Mouse (Mus musculus) intestine, embryonic 15.5 days (tissue): ENCODE measurements around the gene Plekhg2. TPM values are rescaled to one million over a fixed set of nuclear protein-coding genes. Genes with fewer than 3 reads are reported as not detected.
A peak's percentile ranks its signal among the peaks of the same experiment; 100 is the strongest.

Source experiments
- ATAC-seq: fragments of 200-750 bp; cut with Nextera tagmentation; 2 replicates; pipeline ENCODE4 v1.8.0; 2017; ENCODE audit warnings: moderate TSS enrichment, moderate library complexity
- H3K27ac ChIP-seq: fragments of 300-500 bp; sonication (generic); 2 replicates; pipeline ENCODE4 v1.5.1; 2015; ENCODE audit warnings: mild to moderate bottlenecking, inconsistent platforms
- H3K27me3 ChIP-seq: fragments of 300-500 bp; sonication (generic); replicated peaks from 2 replicates; pipeline ENCODE4 v1.6.1; 2015; ENCODE audit warnings: inconsistent platforms
- H3K36me3 ChIP-seq: fragments of 300-500 bp; sonication (generic); 2 replicates; pipeline ENCODE4 v1.6.1; 2015; ENCODE audit warnings: inconsistent platforms
- H3K4me1 ChIP-seq: fragments of 300-500 bp; sonication (generic); replicated peaks from 2 replicates; pipeline ENCODE4 v1.6.1; 2015; ENCODE audit warnings: inconsistent platforms
- H3K4me2 ChIP-seq: fragments of 300-500 bp; sonication (generic); replicated peaks from 2 replicates; pipeline ENCODE4 v1.6.1; 2015; ENCODE audit warnings: mild to moderate bottlenecking, inconsistent platforms
- H3K4me3 ChIP-seq: fragments of 300-500 bp; sonication (generic); replicated peaks from 2 replicates; pipeline ENCODE4 v1.5.1; 2015; ENCODE audit warnings: inconsistent platforms
- H3K9ac ChIP-seq: fragments of 300-500 bp; sonication (generic); 2 replicates; pipeline ENCODE4 v1.6.1; 2015; ENCODE audit warnings: inconsistent platforms
- H3K9me3 ChIP-seq: fragments of 300-500 bp; sonication (generic); 2 replicates; pipeline ENCODE4 v1.6.1; 2016; ENCODE audit warnings: inconsistent platforms
- WGBS: fragments of 180-500 bp; shearing (Covaris S2); methylation state at CpG from one replicate; pipeline ENCODE4 v1.1.7; 2015; 5-methylcytosine and 5-hydroxymethylcytosine counted together
- polyA plus RNA-seq: library from polyadenylated mRNA; unstranded; fragments of >200 nt; fragmentation: Nextera tagmentation; extraction: Ambion mirVana; gene quantifications from 2 replicates; pipeline ENCODE4 v1.2.1, GENCODE M21; 2015

Plekhg2 gene
- polyA plus RNA-seq, result 40.2 and 41.7 TPM in 2 replicates

GRCm38 (mm10) chr7:28372251-28373108 lies at the start of gene Plekhg2:
TSS of gene Plekhg2 (minus strand) at chr7:28372599.
- Histone ChIP-seq H3K27me3 (no peaks in the 10 kb centered on the region), H3K9ac (peak within 1 kb of the TSS; percentile 90), H3K9me3 (no peaks in the 10 kb centered on the region), H3K4me3 (peak within 1 kb of the TSS; percentile 77), H3K4me1 (peaks cover 47% of the 10 kb centered on the region), H3K4me2 (peak within 1 kb of the TSS; percentile 81), H3K36me3 (peaks cover 16% of the 10 kb centered on the region), H3K27ac (peak within 1 kb of the TSS; percentile 94)
- peak; percentile 86 for ATAC-seq
- WGBS, result under 1% methylated on average over 63 of the region's 66 CpGs

- no peaks in the 10 kb centered on the region for H3K9me3 ChIP-seq
- H3K4me1 ChIP-seq, result no peaks in the 10 kb centered on the region
- no peak overlapping the region for H3K9ac ChIP-seq
- no peak overlapping the region for H3K4me2 ChIP-seq
- peaks cover 30% of the 10 kb centered on the region for H3K36me3 ChIP-seq
- ATAC-seq, result no peak
- H3K27me3 ChIP-seq, result no peaks in the 10 kb centered on the region
- H3K4me3 ChIP-seq, result no peak overlapping the region
- 87% methylated on average over 2 of the region's 2 CpGs for WGBS
- no peak overlapping the region for H3K27ac ChIP-seq
These were observed 47.0 kb upstream of the Plekhg2 start for GRCm38 (mm10) chr7:28419416-28419815.

- Histone ChIP-seq H3K27ac (no peak overlapping the region; the same call in 1 of the 2 replicates), H3K9ac (no peak overlapping the region), H3K4me1 (no peaks in the 10 kb centered on the region), H3K27me3 (no peaks in the 10 kb centered on the region), H3K4me3 (no peak overlapping the region), H3K4me2 (no peak overlapping the region), H3K36me3 (peaks cover 37% of the 10 kb centered on the region), H3K9me3 (no peaks in the 10 kb centered on the region)
- peak; percentile 66 for ATAC-seq
- WGBS, result 55% methylated on average over 8 of the region's 8 CpGs
These were observed 45.8 kb upstream of the Plekhg2 start for GRCm38 (mm10) chr7:28418096-28418670.

GRCm38 (mm10) chr7:28417368-28417767 lies 45.0 kb upstream of the Plekhg2 start:
- Histone ChIP-seq H3K4me3 (no peak overlapping the region), H3K36me3 (peaks cover 31% of the 10 kb centered on the region), H3K27ac (no peak overlapping the region), H3K9me3 (no peaks in the 10 kb centered on the region), H3K4me2 (no peak overlapping the region), H3K4me1 (no peaks in the 10 kb centered on the region), H3K27me3 (no peaks in the 10 kb centered on the region), H3K9ac (no peak overlapping the region)
- ATAC-seq, result no peak

- ATAC-seq, result no peak
- WGBS, result 77% methylated on average over 4 of the region's 4 CpGs
- no peak overlapping the region for H3K27ac ChIP-seq
- no peaks in the 10 kb centered on the region for H3K27me3 ChIP-seq
- peaks cover 31% of the 10 kb centered on the region for H3K36me3 ChIP-seq
- no peaks in the 10 kb centered on the region for H3K9me3 ChIP-seq
- no peak overlapping the region for H3K9ac ChIP-seq
- H3K4me1 ChIP-seq, result 0 out of 2 replicates have a peak, but pooled peaks cover 8% of the 10 kb centered on the region
- H3K4me3 ChIP-seq, result no peak overlapping the region
- H3K4me2 ChIP-seq, result no peak overlapping the region
These were observed 40.4 kb upstream of the Plekhg2 start for GRCm38 (mm10) chr7:28412826-28413225.

- Histone ChIP-seq H3K9me3 (no peaks in the 10 kb centered on the region), H3K9ac (no peak overlapping the region), H3K4me1 (0 out of 2 replicates have a peak, but pooled peaks cover 8% of the 10 kb centered on the region), H3K36me3 (peaks cover 46% of the 10 kb centered on the region), H3K4me2 (no peak overlapping the region), H3K27ac (no peak overlapping the region; the same call in 1 of the 2 replicates), H3K4me3 (no peak overlapping the region), H3K27me3 (no peaks in the 10 kb centered on the region)
- peak; percentile 67; the same call in 1 of the 2 replicates for ATAC-seq
- WGBS, result 68% methylated on average over 3 of the region's 3 CpGs
These were observed 38.6 kb upstream of the Plekhg2 start for GRCm38 (mm10) chr7:28410841-28411475.

- no peak overlapping the region for H3K4me3 ChIP-seq
- WGBS, result 81% methylated on average over 3 of the region's 3 CpGs
- ATAC-seq, result no peak
- H3K9ac ChIP-seq, result no peak overlapping the region
- no peaks in the 10 kb centered on the region for H3K27me3 ChIP-seq
- no peaks in the 10 kb centered on the region for H3K9me3 ChIP-seq
- no peak overlapping the region for H3K27ac ChIP-seq
- H3K36me3 ChIP-seq, result peaks cover 59% of the 10 kb centered on the region
- H3K4me1 ChIP-seq, result no peaks in the 10 kb centered on the region
- H3K4me2 ChIP-seq, result no peak overlapping the region
These were observed 29.5 kb upstream of the Plekhg2 start for GRCm38 (mm10) chr7:28401942-28402341.

GRCm38 (mm10) chr7:28401030-28401429 lies 28.6 kb upstream of the Plekhg2 start:
- Histone ChIP-seq H3K4me2 (no peak overlapping the region), H3K4me3 (no peak overlapping the region), H3K27ac (no peak overlapping the region), H3K4me1 (no peaks in the 10 kb centered on the region), H3K36me3 (peaks cover 59% of the 10 kb centered on the region), H3K27me3 (no peaks in the 10 kb centered on the region), H3K9ac (no peak overlapping the region), H3K9me3 (no peaks in the 10 kb centered on the region)
- WGBS, result 89% methylated on average over 1 of the region's 1 CpGs
- ATAC-seq, result 0 out of 2 replicates have a peak, but pooled peaks have one; percentile 14

- ATAC-seq, result no peak
- Histone ChIP-seq H3K36me3 (peaks cover 55% of the 10 kb centered on the region), H3K4me2 (no peak overlapping the region), H3K27ac (no peak overlapping the region), H3K4me3 (no peak overlapping the region), H3K9me3 (no peaks in the 10 kb centered on the region), H3K9ac (no peak overlapping the region), H3K27me3 (no peaks in the 10 kb centered on the region), H3K4me1 (no peaks in the 10 kb centered on the region)
- 88% methylated on average over 10 of the region's 10 CpGs for WGBS
These were observed 26.4 kb upstream of the Plekhg2 start for GRCm38 (mm10) chr7:28398696-28399340.

GRCm38 (mm10) chr7:28398000-28398399 lies 25.6 kb upstream of the Plekhg2 start:
- 64% methylated on average over 3 of the region's 3 CpGs for WGBS

GRCm38 (mm10) chr7:28395425-28395824 lies 23.0 kb upstream of the Plekhg2 start:
- ATAC-seq, result no peak
- H3K4me3 ChIP-seq, result no peak overlapping the region
- no peak overlapping the region for H3K27ac ChIP-seq
- H3K4me1 ChIP-seq, result peaks cover 10% of the 10 kb centered on the region
- no peak overlapping the region for H3K4me2 ChIP-seq
- WGBS, result 92% methylated on average over 4 of the region's 4 CpGs
- H3K9me3 ChIP-seq, result no peaks in the 10 kb centered on the region
- peaks cover 38% of the 10 kb centered on the region for H3K36me3 ChIP-seq
- no peaks in the 10 kb centered on the region for H3K27me3 ChIP-seq
- no peak overlapping the region for H3K9ac ChIP-seq

More at GRCm38 (mm10) chr7:28398000-28398399, 25.6 kb upstream of the Plekhg2 start:
- H3K4me3 ChIP-seq, result no peak overlapping the region
- H3K4me2 ChIP-seq, result no peak overlapping the region
- H3K9ac ChIP-seq, result no peak overlapping the region
- H3K27me3 ChIP-seq, result no peaks in the 10 kb centered on the region
- peaks cover 5% of the 10 kb centered on the region for H3K4me1 ChIP-seq
- H3K9me3 ChIP-seq, result no peaks in the 10 kb centered on the region
- H3K27ac ChIP-seq, result no peak overlapping the region
- no peak for ATAC-seq
- H3K36me3 ChIP-seq, result peaks cover 47% of the 10 kb centered on the region
